Mouse (Mus musculus) forebrain, embryonic 12.5 days (tissue): ENCODE data around the gene 1700001C19Rik. TPM values are rescaled to one million over a fixed set of nuclear protein-coding genes. Genes with fewer than 3 reads are reported as not detected.

Source experiments
- ATAC-seq: fragments of 200-750 bp; cut with Nextera tagmentation; 2 replicates; pipeline ENCODE4 v1.8.0; 2017; ENCODE audit warnings: moderate TSS enrichment; ENCODE audit not compliant: low FRiP score
- H3K27ac ChIP-seq: fragments of 300-500 bp; sonication (generic); 2 replicates; pipeline ENCODE4 v1.5.1; 2016; ENCODE audit warnings: mild to moderate bottlenecking
- H3K27me3 ChIP-seq: fragments of 300-500 bp; sonication (generic); 2 replicates; pipeline ENCODE4 v1.6.1; 2016; ENCODE audit warnings: mild to moderate bottlenecking
- H3K36me3 ChIP-seq: fragments of 300-500 bp; sonication (generic); replicated peaks from 2 replicates; pipeline ENCODE4 v1.6.1; 2016; ENCODE audit warnings: mild to moderate bottlenecking
- H3K4me1 ChIP-seq: fragments of 300-500 bp; sonication (generic); 2 replicates; pipeline ENCODE4 v1.6.1; 2016
- H3K4me2 ChIP-seq: fragments of 300-500 bp; sonication (generic); 2 replicates; pipeline ENCODE4 v1.6.1; 2016; ENCODE audit warnings: mild to moderate bottlenecking, moderate library complexity
- H3K4me3 ChIP-seq: fragments of 300-500 bp; sonication (generic); replicated peaks from 2 replicates; pipeline ENCODE4 v1.5.1; 2016; ENCODE audit warnings: mild to moderate bottlenecking
- H3K9ac ChIP-seq: fragments of 300-500 bp; sonication (generic); 2 replicates; pipeline ENCODE4 v1.6.1; 2016; ENCODE audit warnings: mild to moderate bottlenecking
- H3K9me3 ChIP-seq: fragments of 300-500 bp; sonication (generic); 2 replicates; pipeline ENCODE4 v1.6.1; 2016
- WGBS: fragments of 180-500 bp; shearing (Covaris S2); methylation state at CpG from one replicate; pipeline ENCODE4 v1.1.7; 2016; 5-methylcytosine and 5-hydroxymethylcytosine counted together
- polyA plus RNA-seq: library from polyadenylated mRNA; unstranded; fragments of >200 nt; fragmentation: Nextera tagmentation; extraction: Ambion mirVana; gene quantifications from 2 replicates; pipeline ENCODE4 v1.2.1, GENCODE M21; 2016

1700001C19Rik gene
- polyA plus RNA-seq, 1 experiment from 2014 or later: 0.31 TPM

DNA sequence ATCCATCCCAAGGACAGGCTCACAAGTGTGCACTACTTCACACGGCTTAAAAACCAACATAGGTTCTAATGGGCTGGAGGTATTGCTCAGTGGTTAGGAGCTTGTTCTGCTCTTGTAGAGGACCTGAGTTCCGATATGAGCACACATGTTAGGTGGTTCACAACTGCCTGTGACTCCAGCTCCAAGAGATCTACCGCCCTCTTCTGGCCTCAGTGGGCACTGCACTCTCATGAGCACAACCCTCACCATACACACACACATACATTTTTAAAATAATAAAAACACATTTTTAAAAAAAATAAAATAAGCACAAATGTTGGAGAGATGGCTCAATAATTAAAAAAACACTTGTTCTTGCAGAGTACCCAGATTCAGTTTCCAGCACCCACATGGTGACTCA is 53.1 kb downstream of the 1700001C19Rik start:
- ATAC-seq: no peak
- 83% methylated on average over 3 of the region's 3 CpGs for WGBS
- H3K4me1 ChIP-seq: peaks cover 7% of the 10 kb centered on the region
- no peak overlapping the region for H3K4me3 ChIP-seq
- H3K9me3 ChIP-seq: no peaks in the 10 kb centered on the region
- H3K27me3 ChIP-seq: peaks cover 6% of the 10 kb centered on the region; the same call in 1 of the 2 replicates
- H3K4me2 ChIP-seq: no peak overlapping the region
- no peak overlapping the region for H3K9ac ChIP-seq
- H3K36me3 ChIP-seq: peaks cover 21% of the 10 kb centered on the region
- no peak overlapping the region for H3K27ac ChIP-seq

DNA sequence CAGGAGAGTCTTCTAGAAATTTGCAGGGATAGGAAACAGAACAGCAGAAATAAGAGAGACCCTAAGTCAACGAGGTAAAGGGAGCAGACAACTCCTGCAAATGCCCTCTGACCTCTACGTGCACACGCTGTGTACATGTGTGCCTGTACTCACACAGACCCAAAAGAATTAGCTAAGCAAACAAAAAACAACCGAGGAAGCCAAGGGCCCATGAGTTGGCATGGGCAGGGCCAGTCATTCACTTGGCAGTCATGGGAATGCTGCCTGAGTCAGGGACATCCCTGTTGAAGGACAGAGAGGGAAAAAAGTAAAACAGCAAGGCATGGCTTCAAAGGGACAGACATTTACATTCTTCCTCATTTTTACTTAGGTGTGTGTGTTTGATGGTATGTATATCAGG is 53.9 kb downstream of the 1700001C19Rik start:
- Histone ChIP-seq H3K27ac (no peak overlapping the region), H3K27me3 (peaks cover 6% of the 10 kb centered on the region; the same call in 1 of the 2 replicates), H3K4me3 (no peak overlapping the region), H3K36me3 (peaks cover 27% of the 10 kb centered on the region), H3K4me2 (no peak overlapping the region), H3K4me1 (peaks cover 7% of the 10 kb centered on the region), H3K9me3 (no peaks in the 10 kb centered on the region), H3K9ac (no peak overlapping the region)
- no peak for ATAC-seq
- 88% methylated on average over 4 of the region's 4 CpGs for WGBS

DNA sequence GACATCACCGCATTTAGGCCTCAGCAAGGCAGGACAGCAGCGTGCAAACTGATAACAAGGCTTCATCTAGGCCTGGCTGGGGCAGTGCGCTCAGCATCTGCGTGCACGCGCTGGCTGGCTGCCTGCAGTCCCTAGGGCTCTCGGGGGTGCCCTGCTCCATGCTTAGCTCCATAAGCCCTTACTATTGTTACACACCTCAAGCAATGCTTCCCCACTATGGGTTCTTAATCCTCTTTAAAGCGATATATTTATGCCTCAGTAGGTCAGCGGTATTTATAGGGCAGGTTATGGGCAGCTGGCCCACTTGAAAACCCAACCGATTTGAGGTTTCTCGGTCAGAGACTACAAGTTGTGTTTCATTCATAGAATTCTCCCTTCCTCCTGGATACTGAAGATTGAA is 55.3 kb downstream of the 1700001C19Rik start:
- WGBS: 44% methylated on average over 11 of the region's 11 CpGs
- Histone ChIP-seq H3K4me1 (peaks cover 7% of the 10 kb centered on the region), H3K4me3 (no peak overlapping the region), H3K4me2 (no peak overlapping the region), H3K9me3 (no peaks in the 10 kb centered on the region), H3K9ac (no peak overlapping the region), H3K27ac (no peak overlapping the region), H3K36me3 (peaks cover 39% of the 10 kb centered on the region), H3K27me3 (peaks cover 6% of the 10 kb centered on the region; the same call in 1 of the 2 replicates)
- ATAC-seq: no peak

DNA sequence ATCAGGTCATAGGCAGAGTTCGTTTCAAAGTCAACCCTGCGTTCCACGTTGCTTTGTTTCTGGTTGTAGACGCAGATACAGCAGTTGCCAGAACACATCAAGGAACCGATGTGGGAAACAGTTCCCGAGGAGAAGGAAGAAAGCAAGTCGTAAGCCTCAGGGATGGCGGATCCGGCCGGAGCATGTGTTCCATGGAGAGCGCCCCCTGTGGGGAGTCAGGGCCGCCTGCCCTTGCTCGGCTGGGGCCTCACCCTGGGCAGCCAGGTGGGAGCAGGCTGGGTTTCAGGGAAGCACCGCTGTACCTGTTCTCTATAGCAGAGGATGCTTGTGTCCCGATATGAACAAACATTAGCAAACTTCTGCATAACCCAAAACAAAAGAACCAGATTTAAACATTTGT is 59.0 kb downstream of the 1700001C19Rik start:
- no peak overlapping the region for H3K9ac ChIP-seq
- H3K4me2 ChIP-seq: no peak overlapping the region
- H3K4me3 ChIP-seq: no peak overlapping the region
- 78% methylated on average over 15 of the region's 15 CpGs for WGBS
- ATAC-seq: no peak
- H3K9me3 ChIP-seq: no peaks in the 10 kb centered on the region
- peaks cover 77% of the 10 kb centered on the region for H3K36me3 ChIP-seq
- H3K4me1 ChIP-seq: peaks cover 7% of the 10 kb centered on the region
- no peaks in the 10 kb centered on the region for H3K27me3 ChIP-seq
- no peak overlapping the region for H3K27ac ChIP-seq

DNA sequence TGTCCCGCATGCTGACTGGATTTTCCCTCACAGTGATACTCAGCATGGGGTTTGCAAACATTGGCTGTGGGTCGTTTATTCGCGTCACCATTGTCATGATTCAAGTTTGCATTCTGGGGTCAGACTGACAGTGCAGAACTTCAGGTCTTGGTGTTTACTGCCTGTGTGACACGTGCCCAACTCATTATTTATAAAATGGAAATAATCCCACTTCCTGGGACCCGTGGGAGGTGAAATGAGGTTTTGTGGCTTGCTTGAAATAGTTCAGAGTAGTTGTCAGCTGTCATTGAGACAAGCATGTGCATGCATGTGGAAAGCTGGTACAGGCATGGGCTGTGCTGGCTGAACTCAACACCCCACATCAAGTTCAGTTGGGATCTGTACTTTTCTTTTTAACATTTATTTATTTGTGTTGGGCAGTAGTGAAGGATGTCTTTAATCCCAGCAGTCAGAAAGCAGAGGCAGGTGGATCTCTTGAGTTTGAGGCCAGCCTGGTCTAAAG is 60.3 kb downstream of the 1700001C19Rik start:
- H3K4me3 ChIP-seq: no peak overlapping the region
- 94% methylated on average over 6 of the region's 6 CpGs for WGBS
- H3K27ac ChIP-seq: no peak overlapping the region
- no peaks in the 10 kb centered on the region for H3K27me3 ChIP-seq
- ATAC-seq: no peak
- no peaks in the 10 kb centered on the region for H3K9me3 ChIP-seq
- H3K4me2 ChIP-seq: no peak overlapping the region
- H3K9ac ChIP-seq: no peak overlapping the region
- peaks cover 6% of the 10 kb centered on the region for H3K4me1 ChIP-seq
- peaks cover 85% of the 10 kb centered on the region for H3K36me3 ChIP-seq

DNA sequence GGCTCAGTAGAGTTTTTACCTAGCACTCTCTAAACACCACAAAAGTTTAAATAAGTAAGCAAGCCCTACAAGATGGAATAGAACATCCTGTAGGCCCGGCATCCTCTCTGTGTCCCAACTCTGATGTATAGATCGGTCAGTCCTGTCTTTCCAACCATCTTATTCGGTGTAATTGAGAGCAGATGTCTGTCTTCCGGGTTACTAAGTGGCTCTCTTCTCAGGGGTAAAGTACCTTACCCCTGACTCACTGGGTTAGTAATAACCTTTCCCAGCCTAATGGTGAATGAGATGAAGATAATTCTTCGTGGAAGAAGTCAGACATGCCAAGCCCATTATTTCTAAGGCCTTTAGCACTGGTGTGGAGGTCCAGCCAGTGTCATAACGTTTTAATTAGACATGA is 63.2 kb downstream of the 1700001C19Rik start:
- no peak overlapping the region for H3K27ac ChIP-seq
- H3K36me3 ChIP-seq: peaks cover 63% of the 10 kb centered on the region
- H3K4me3 ChIP-seq: no peak overlapping the region
- 85% methylated on average over 6 of the region's 6 CpGs for WGBS
- no peak for ATAC-seq
- no peaks in the 10 kb centered on the region for H3K27me3 ChIP-seq
- no peaks in the 10 kb centered on the region for H3K9me3 ChIP-seq
- no peak overlapping the region for H3K4me2 ChIP-seq
- H3K9ac ChIP-seq: no peak overlapping the region
- H3K4me1 ChIP-seq: peaks cover 17% of the 10 kb centered on the region

DNA sequence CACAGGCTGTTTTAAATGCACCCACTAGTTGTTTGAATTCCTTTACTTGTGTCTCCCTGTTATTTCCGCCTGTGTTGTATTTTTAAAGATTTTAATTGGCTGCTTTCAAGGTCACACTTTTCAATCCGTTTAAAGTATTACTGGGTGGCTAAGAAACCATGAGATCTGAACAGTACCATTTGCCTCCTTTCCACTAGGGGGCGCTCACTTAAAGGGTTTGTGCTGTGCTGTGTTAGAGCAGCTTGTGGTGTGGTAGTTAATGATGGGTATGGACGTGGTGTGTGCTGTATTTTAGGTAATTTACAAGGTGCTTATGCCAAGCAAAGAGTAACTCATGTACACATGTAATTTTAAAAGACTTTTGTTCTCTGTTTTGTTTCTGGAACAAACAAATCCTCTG is 65.7 kb downstream of the 1700001C19Rik start:
- 0 out of 2 replicates have a peak, but pooled peaks have one; percentile 49 for ATAC-seq
- Histone ChIP-seq H3K9me3 (no peaks in the 10 kb centered on the region), H3K36me3 (peaks cover 41% of the 10 kb centered on the region), H3K4me3 (no peak overlapping the region), H3K27me3 (peaks cover 14% of the 10 kb centered on the region), H3K27ac (no peak overlapping the region), H3K4me2 (no peak overlapping the region; the same call in 1 of the 2 replicates), H3K4me1 (peaks cover 17% of the 10 kb centered on the region), H3K9ac (no peak overlapping the region)
- 14% methylated on average over 4 of the region's 4 CpGs for WGBS

DNA sequence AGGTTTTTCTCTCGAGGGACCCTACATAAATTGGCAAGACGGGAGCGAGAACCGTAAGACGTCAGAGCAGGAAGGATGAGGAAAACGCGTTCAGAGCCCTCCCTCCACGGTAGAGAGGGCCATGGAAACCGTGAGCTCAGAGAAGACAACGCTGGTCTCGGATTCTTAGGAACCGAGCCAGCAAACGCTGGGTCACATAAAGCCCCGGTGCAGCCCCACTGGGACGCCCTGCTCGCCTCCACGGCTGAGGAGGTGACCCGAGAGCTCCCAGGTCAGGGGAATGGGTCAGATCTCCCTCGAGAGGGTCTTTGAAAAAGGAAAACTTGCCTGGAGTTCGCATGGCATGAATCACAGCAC is 68.1 kb downstream of the 1700001C19Rik start:
- Histone ChIP-seq H3K4me1 (peaks cover 17% of the 10 kb centered on the region), H3K27me3 (peaks cover 26% of the 10 kb centered on the region), H3K9me3 (no peaks in the 10 kb centered on the region), H3K4me3 (peak overlapping the region; percentile 73), H3K4me2 (peak overlapping the region; percentile 84), H3K36me3 (peaks cover 18% of the 10 kb centered on the region), H3K9ac (peak overlapping the region; percentile 64), H3K27ac (peak overlapping the region; percentile 68; the same call in 1 of the 2 replicates)
- peak; percentile 63 for ATAC-seq
- WGBS: 2% methylated on average over 20 of the region's 20 CpGs

DNA sequence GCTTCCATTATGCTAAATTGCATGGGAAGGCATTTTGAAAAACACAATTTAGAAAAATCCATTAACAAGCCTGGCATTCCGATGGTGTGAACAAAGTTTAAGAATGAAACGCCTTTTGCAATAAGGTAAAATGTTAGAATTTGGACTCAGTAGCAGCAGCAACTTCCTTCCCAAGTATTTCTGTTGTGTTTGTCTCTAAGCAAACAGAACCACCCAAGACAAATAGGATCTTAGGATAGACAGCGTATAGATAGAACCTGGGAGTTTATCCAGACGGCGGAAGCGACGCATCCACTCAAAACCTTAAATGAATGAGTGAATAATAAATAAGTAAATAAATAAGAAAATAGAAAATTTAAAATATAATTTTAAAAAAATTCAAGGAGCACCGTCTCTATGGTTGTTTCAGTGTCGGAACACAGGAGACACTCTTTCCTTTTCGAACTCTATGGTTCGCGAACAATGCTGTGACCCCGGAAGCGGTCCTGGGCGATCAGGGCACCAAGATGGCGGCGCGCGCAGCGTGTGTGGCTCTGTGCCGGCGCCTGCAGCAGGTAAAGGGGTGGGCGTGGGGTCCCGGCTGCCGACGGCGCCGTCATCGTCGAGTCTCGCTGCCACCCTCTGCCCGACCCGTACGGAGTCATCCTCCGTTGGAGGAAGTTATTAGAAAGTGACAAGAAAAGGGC is 68.6 kb downstream of the 1700001C19Rik start, which contains the start of gene Mrps10:
Gene Mrps10, plus strand, starts transcription at position 487 of the 686 bp plus-strand sequence.
- H3K9me3 ChIP-seq: no peaks in the 10 kb centered on the region
- H3K27me3 ChIP-seq: peaks cover 26% of the 10 kb centered on the region
- peak within 1 kb of the TSS; percentile 84 for H3K4me2 ChIP-seq
- peak within 1 kb of the TSS; percentile 64 for H3K9ac ChIP-seq
- WGBS: 4% methylated on average over 35 of the region's 35 CpGs
- peak within 1 kb of the TSS; percentile 73 for H3K4me3 ChIP-seq
- H3K27ac ChIP-seq: peak within 1 kb of the TSS; percentile 68; the same call in 1 of the 2 replicates
- H3K4me1 ChIP-seq: peaks cover 17% of the 10 kb centered on the region
- ATAC-seq: peak; percentile 94
- peaks cover 13% of the 10 kb centered on the region for H3K36me3 ChIP-seq

Other genes with a start within 250 kb of the 1700001C19Rik start
- 69.2 and 71.3 TPM in 2 replicates for gene Mrps10, start 68.5 kb downstream of the 1700001C19Rik start, polyA plus RNA-seq
- 0.46 and 0.68 TPM in 2 replicates for gene Guca1b, start 52.0 kb downstream of the 1700001C19Rik start, polyA plus RNA-seq
- 0.23 and 0.60 TPM in 2 replicates for gene Guca1a, start 36.8 kb downstream of the 1700001C19Rik start, polyA plus RNA-seq
- 0.13 and 0.19 TPM in 2 replicates for gene AI661453, start 761 bp downstream of the 1700001C19Rik start, polyA plus RNA-seq
- gene Taf8, start 64.9 kb upstream of the 1700001C19Rik start, polyA plus RNA-seq: 31.1 and 32.9 TPM in 2 replicates
- 124 and 137 TPM in 2 replicates for gene Ccnd3, start 67.7 kb upstream of the 1700001C19Rik start, polyA plus RNA-seq
- 32.7 and 33.7 TPM in 2 replicates for gene Bysl, start 174.1 kb upstream of the 1700001C19Rik start, polyA plus RNA-seq
- gene Med20, start 174.2 kb upstream of the 1700001C19Rik start, polyA plus RNA-seq: 38.5 and 41.5 TPM in 2 replicates
- gene Gm20517, start 174.2 kb upstream of the 1700001C19Rik start, polyA plus RNA-seq: 1.6 and 2.7 TPM in 2 replicates
- gene Usp49, start 193.3 kb upstream of the 1700001C19Rik start, polyA plus RNA-seq: 11.1 and 12.2 TPM in 2 replicates